Mouse (Mus musculus) heart, embryonic 15.5 days (tissue): Measurements from ENCODE around the gene Trim24. TPM values are rescaled to one million over a fixed set of nuclear protein-coding genes. Genes with fewer than 3 reads are reported as not detected.
"Not testable (repeated sequence)": the region's sequence is repeated elsewhere in the genome, so short reads cannot be mapped to it uniquely, and the experiment has no call there.

Experiments used
- ATAC-seq: fragments of 200-750 bp; cut with Nextera tagmentation; replicated peaks from 2 replicates; pipeline ENCODE4 v1.8.0; 2017; ENCODE audit warnings: low read depth, moderate TSS enrichment; ENCODE audit not compliant: insufficient number of reproducible peaks, insufficient read depth, low FRiP score
- H3K27ac ChIP-seq: fragments of 300-500 bp; sonication (generic); 2 replicates; pipeline ENCODE4 v1.5.1; 2015; ENCODE audit warnings: mild to moderate bottlenecking, inconsistent platforms
- H3K27me3 ChIP-seq: fragments of 300-500 bp; sonication (generic); 2 replicates; pipeline ENCODE4 v1.6.1; 2015; ENCODE audit warnings: inconsistent platforms
- H3K36me3 ChIP-seq: fragments of 300-500 bp; sonication (generic); 2 replicates; pipeline ENCODE4 v1.6.1; 2015; ENCODE audit warnings: mild to moderate bottlenecking, inconsistent platforms
- H3K4me1 ChIP-seq: fragments of 300-500 bp; sonication (generic); replicated peaks from 2 replicates; pipeline ENCODE4 v1.6.1; 2015; ENCODE audit warnings: inconsistent platforms
- H3K4me2 ChIP-seq: fragments of 300-500 bp; sonication (generic); 2 replicates; pipeline ENCODE4 v1.6.1; 2015; ENCODE audit warnings: inconsistent platforms, mild to moderate bottlenecking, moderate library complexity
- H3K4me3 ChIP-seq: fragments of 300-500 bp; sonication (generic); 2 replicates; pipeline ENCODE4 v1.5.1; 2015; ENCODE audit warnings: mild to moderate bottlenecking, inconsistent platforms
- H3K9ac ChIP-seq: fragments of 300-500 bp; sonication (generic); 2 replicates; pipeline ENCODE4 v1.6.1; 2015; ENCODE audit warnings: mild to moderate bottlenecking, inconsistent platforms
- H3K9me3 ChIP-seq: fragments of 300-500 bp; sonication (generic); replicated peaks from 2 replicates; pipeline ENCODE4 v1.6.1; 2016; ENCODE audit warnings: inconsistent platforms
- WGBS: fragments of 180-500 bp; shearing (Covaris S2); methylation state at CpG from one replicate; pipeline ENCODE4 v1.1.7; 2015; ENCODE audit warnings: mixed read lengths; 5-methylcytosine and 5-hydroxymethylcytosine counted together
- polyA plus RNA-seq: library from polyadenylated mRNA; unstranded; fragments of >200 nt; fragmentation: Nextera tagmentation; extraction: Ambion mirVana; gene quantifications from 2 replicates; pipeline ENCODE4 v1.2.1, GENCODE M21; 2015

Trim24 gene
- 7.8 and 9.0 TPM in 2 replicates for polyA plus RNA-seq

DNA sequence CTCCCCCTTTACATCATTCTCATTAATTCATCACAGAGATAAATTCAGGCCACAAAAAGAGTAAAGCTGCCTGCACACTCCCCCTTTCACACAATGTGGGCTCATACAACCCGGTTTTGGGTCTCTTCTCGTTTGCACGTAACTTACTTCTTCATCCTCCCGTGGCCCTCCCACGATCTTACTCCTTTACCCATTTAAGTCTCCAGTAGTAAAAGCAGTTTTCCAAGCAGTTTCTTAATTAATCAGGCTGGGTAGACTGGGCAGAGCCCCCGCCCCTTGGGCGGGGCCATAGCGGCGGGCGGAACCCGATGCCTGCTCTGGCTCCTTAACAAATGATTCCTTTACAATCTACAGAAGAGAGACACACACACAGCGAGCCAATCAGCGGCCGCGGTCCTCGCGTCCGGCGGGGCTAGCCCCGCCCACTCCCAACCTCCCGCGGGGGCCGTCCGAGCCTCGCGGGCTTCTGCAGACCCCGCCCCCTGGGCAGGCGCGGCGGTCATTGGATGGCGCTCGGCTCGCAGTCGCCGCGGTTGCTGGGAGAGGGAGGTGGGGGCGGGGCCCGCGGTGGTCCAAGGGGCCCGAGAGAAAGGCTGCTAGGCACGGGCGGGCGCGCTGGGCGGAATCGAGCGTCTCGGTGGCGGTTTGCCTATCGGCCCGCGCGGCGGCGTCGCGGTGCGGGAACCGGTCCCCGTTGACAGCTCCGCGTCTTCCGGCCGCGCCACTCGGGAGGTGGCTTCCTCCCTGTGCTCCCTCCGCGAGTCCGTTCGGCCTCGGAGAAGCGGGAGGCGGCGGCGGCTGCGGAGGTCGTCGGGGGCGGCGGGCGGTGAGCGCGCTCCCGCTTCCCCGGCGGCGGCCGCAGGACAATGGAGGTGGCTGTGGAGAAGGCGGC lies at the start of gene Trim24:
Gene Trim24, plus strand, starts transcription at position 567 of the 892 bp plus-strand sequence.
- ATAC-seq = peak; percentile 99
- no peaks in the 10 kb centered on the region for H3K27me3 ChIP-seq

DNA sequence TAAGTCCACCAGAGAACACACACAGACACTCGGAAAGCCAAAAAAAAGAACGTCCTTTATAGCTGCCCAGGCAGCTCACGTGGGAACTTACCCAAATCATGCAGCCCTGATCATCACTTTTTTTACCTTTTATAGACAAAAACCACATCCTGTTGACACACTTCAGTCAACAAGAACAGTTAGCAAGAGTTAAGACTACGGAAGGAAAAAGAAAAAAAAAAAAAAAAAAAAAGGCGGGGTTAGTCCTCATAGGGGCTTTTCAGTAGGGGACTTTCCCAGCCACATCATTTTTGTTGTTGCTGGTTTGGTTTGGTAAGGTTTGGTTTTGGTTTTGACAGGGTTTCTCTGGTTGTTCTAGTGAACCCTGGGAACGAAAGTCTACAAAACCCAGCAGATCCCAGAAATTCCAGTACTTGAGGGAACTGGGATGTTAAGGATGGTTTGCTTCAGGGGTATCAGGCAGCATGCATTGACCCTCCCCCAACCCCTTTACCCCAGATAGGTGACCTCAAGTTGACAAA lies 49.0 kb upstream of the Trim24 start:
- H3K27ac ChIP-seq = no peak overlapping the region
- ATAC-seq = no peak
- no peak overlapping the region for H3K9ac ChIP-seq
- 79% methylated on average over 6 of the region's 6 CpGs for WGBS
- no peak overlapping the region for H3K4me2 ChIP-seq
- no peaks in the 10 kb centered on the region for H3K9me3 ChIP-seq
- H3K4me3 ChIP-seq = no peak overlapping the region
- no peaks in the 10 kb centered on the region for H3K36me3 ChIP-seq
- no peaks in the 10 kb centered on the region for H3K27me3 ChIP-seq
- no peaks in the 10 kb centered on the region for H3K4me1 ChIP-seq

More for the DNA sequence above, at the start of gene Trim24:
- H3K27ac ChIP-seq = peak within 1 kb of the TSS; percentile 97
- H3K4me2 ChIP-seq = peak within 1 kb of the TSS; percentile 68
- peaks cover 21% of the 10 kb centered on the region; the same call in 1 of the 2 replicates for H3K36me3 ChIP-seq
- H3K4me3 ChIP-seq = peak within 1 kb of the TSS; percentile 94
- H3K9me3 ChIP-seq = peaks cover 23% of the 10 kb centered on the region
- peak within 1 kb of the TSS; percentile 95 for H3K9ac ChIP-seq
- WGBS = under 1% methylated on average over 86 of the region's 89 CpGs
- H3K4me1 ChIP-seq = no peaks in the 10 kb centered on the region

DNA sequence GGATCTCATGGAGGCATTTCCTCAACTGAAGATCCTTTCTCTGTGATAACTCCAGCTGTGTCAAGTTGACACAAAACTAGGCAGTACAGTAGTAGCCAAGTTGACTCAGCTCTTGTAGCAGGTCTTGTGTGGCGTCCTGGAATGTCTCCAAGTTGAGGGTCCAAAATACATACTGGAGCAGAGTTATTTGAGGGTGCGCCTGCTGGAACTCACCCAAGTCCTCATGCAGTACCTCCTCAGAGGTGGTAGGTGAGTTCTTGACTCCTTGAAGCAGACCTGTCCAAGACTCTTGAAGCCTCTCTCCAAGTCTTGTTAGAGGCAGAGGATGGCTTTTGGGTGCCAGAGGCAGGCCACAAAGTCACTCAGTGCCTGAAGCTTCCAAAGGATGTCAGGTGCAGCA lies 48.2 kb upstream of the Trim24 start:
- WGBS = 79% methylated on average over 2 of the region's 2 CpGs
- Histone ChIP-seq H3K9me3 (no peaks in the 10 kb centered on the region), H3K9ac (no peak overlapping the region), H3K4me3 (no peak overlapping the region), H3K4me1 (no peaks in the 10 kb centered on the region), H3K36me3 (no peaks in the 10 kb centered on the region), H3K27me3 (no peaks in the 10 kb centered on the region), H3K27ac (no peak overlapping the region), H3K4me2 (no peak overlapping the region)
- no peak for ATAC-seq

DNA sequence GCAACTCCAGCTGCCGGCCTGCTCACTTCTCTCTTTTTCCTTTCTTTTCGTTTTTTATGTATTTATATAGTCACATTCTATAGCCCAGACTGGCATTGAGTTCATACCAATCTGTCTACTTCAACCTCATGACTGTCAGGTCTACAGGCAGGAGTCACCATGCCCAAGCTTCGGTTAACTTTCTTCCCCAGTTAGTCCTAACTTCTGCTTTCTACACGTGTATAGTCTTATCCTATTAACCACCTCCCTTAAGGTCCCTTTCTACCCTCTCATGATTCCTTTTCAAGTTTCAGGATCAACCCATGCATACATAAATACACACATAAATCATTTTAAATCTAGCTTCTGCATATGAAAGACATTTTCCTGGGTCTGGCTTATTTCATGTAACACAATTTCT lies 46.9 kb upstream of the Trim24 start:
- H3K27ac ChIP-seq = no peak overlapping the region
- H3K4me3 ChIP-seq = no peak overlapping the region
- no peaks in the 10 kb centered on the region for H3K9me3 ChIP-seq
- no peaks in the 10 kb centered on the region for H3K27me3 ChIP-seq
- 77% methylated on average over 4 of the region's 4 CpGs for WGBS
- no peak for ATAC-seq
- no peak overlapping the region for H3K4me2 ChIP-seq
- H3K9ac ChIP-seq = no peak overlapping the region
- H3K36me3 ChIP-seq = no peaks in the 10 kb centered on the region
- no peaks in the 10 kb centered on the region for H3K4me1 ChIP-seq

DNA sequence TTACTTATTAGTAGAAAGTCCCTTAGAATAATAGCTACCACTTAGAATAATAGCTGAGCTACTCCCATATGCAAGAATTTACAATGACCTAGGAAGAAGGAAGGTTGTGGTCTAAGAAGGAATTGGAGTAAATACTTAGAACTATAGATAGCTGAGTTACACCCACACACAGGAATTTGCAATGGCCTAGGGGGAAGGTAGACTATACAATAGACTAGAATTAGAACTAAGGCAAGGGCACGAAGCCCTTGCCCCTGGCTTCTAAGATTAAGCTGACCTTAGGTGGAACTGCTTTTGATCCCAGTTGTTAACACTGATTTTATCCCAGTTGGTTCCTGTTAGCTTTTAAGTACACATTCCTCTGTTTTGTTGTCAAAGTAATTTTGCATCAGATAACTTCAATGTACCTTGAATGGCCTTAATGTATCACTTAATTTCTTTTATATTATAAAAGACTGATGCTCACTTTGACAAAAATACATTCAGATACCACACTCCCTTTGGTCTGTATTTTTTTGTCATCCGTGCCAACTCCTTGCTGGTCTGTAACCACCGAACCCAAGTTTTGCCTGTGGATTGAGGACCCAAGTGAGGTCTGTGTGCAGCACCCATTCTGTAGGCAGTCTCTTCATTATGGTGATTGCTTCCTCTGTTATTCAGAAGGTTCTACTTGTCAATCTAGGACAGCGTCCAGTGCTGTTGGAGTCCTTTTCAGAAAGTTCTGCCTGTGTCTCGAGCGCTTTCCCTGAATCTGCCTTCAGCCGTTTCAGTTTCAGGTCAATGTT lies 45.1 kb upstream of the Trim24 start:
- H3K36me3 ChIP-seq, H3K4me2 ChIP-seq, H3K27ac ChIP-seq, H3K4me3 ChIP-seq, H3K27me3 ChIP-seq, H3K4me1 ChIP-seq, ATAC-seq, H3K9me3 ChIP-seq, H3K9ac ChIP-seq: not testable (repeated sequence)
- WGBS = 78% methylated on average over 7 of the region's 7 CpGs

DNA sequence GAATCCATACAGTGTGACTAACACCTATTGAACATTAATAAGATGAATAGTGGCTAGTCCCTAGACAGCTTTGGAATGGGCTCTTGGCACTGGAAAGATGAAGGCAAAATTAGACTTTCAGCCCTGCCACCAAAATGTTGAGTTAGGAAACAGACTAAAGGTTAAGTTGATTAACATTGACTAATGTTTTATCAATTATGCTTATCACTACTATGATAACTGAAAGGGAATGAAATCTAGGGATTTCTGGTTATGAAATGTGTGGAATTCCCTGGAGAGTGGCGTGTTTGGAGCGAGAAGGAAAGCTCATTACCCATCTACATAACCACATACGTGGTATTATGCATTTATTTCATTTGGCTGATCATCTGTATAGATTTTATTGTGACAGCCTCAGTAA lies 41.7 kb upstream of the Trim24 start:
- no peaks in the 10 kb centered on the region for H3K36me3 ChIP-seq
- no peak overlapping the region for H3K27ac ChIP-seq
- no peaks in the 10 kb centered on the region for H3K4me1 ChIP-seq
- WGBS = 83% methylated on average over 3 of the region's 3 CpGs
- H3K4me3 ChIP-seq = no peak overlapping the region
- H3K27me3 ChIP-seq = no peaks in the 10 kb centered on the region
- H3K9ac ChIP-seq = no peak overlapping the region
- no peak overlapping the region for H3K4me2 ChIP-seq
- 0 out of 2 replicates have a peak, but pooled peaks cover 3% of the 10 kb centered on the region for H3K9me3 ChIP-seq
- no peak for ATAC-seq

DNA sequence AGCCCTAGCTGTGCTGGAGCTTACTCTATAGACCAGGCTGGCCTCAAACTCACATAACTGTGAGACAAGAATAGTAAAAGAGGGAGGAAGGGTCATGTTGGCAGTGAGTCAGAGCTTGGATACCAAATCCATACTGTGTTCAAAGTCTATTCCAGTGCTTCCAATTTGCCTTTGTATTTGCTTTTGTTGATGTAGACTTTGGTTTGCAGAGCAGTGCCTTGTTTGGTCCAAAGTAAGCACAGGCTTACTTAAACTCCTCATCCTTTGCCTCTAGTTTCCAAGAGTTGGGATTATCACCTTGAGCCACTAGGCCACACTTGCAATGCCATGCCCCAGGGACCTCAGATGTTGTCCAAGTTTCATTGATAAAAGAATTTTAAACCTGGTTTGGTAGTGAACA lies 41.0 kb upstream of the Trim24 start:
- Histone ChIP-seq H3K4me2 (no peak overlapping the region), H3K27me3 (no peaks in the 10 kb centered on the region), H3K9ac (no peak overlapping the region), H3K27ac (no peak overlapping the region), H3K9me3 (0 out of 2 replicates have a peak, but pooled peaks cover 3% of the 10 kb centered on the region), H3K4me3 (no peak overlapping the region), H3K4me1 (no peaks in the 10 kb centered on the region), H3K36me3 (no peaks in the 10 kb centered on the region)
- ATAC-seq = no peak

DNA sequence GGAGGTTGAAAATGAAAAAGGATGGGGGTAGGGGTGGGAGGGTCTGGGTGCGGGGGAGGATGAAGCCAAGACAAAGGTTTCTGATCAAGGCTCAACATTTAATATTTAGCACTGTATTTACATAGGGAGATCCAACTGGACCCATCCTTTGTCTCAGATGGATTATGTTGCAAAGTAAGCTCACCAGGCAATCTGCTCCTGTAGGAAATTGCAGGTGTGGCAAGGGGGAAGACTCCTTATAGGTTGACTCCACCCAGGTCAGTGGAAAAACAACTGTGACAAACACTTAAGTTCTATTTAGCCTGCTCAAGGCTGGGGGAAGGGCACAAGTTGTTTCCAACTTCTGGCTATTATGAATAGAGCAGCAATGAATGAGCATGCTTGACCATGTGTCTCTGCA lies 36.9 kb upstream of the Trim24 start:
- WGBS = 93% methylated on average over 1 of the region's 1 CpGs
- H3K9me3 ChIP-seq = 0 out of 2 replicates have a peak, but pooled peaks cover 3% of the 10 kb centered on the region
- no peak for ATAC-seq
- no peak overlapping the region for H3K9ac ChIP-seq
- no peaks in the 10 kb centered on the region for H3K27me3 ChIP-seq
- H3K4me2 ChIP-seq = no peak overlapping the region
- H3K4me3 ChIP-seq = no peak overlapping the region
- H3K36me3 ChIP-seq = no peaks in the 10 kb centered on the region
- H3K4me1 ChIP-seq = no peaks in the 10 kb centered on the region
- no peak overlapping the region for H3K27ac ChIP-seq

DNA sequence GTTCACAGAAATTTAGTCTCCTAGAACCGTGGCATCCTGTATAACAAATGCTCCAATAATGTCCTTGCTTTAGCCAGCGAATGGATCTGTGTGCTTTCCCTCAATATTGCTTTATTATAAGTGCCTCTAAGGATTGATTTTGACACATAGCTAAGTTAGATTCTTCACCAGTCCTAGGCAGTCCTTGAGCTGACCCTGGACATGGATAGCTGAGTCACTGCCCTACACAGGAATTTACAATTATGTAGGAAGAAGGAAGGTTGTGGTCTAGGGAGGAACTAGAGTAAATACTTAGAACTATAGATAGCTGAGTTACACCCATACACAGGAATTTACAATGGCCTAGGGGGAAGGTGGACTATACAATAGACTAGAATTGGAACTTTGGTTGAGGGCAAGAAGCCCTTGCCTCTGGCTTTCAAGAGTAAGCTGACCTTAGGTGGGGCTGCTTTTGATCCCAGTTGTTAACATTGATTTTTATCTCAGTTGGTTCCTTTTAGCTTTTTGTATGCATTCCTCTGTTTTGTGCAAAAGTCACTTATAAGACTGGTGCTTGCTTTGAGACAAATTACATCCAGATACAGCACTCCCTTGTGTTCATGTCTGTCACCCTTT lies 33.6 kb upstream of the Trim24 start:
- not testable (repeated sequence) for H3K36me3 ChIP-seq, H3K4me3 ChIP-seq, H3K4me1 ChIP-seq, ATAC-seq, H3K9me3 ChIP-seq, H3K4me2 ChIP-seq, H3K9ac ChIP-seq, H3K27ac ChIP-seq, H3K27me3 ChIP-seq
- WGBS = 81% methylated on average over 2 of the region's 2 CpGs

DNA sequence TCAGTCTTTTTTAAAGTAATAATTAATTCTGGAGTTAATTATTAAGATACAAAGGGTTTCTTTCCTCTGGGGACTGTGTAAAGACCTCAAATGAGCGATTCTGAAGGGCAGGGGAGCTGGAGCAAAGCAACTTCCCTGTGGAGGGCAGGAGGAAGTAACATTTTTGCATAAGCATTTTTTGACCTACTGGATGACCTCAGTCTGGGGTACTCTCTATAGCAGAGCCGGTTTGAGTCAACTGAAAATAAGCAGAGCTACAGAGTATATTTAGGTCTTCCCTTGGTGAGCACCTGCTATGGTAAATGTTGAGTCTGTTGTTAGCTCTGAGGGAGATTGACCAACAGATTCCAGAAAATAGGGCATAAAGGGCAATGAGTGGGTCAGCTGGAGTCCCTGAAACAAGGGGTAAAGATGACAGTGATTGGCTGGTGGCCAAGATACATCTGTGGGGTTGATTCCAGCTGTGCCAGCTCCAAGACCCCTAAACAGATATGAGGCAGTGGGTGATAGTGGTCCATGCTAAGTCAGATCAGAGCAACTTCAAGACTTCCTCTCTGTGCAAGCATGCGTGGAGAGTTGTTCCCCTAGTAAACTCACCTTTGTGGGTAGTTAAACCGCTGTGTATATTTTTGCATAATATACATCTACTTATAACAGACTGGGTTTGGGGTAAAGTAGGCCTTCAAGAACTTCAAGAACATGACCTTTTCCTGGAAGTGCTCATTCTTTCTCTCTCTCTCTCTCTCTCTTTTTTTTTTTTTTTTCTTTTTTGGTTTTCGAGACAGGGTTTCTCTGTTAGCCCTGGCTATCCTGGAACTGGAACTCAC lies 27.6 kb upstream of the Trim24 start:
- no peak for ATAC-seq
- WGBS = 80% methylated on average over 5 of the region's 5 CpGs

More for the DNA sequence above, 27.6 kb upstream of the Trim24 start:
- Histone ChIP-seq H3K4me1 (no peaks in the 10 kb centered on the region), H3K4me3 (no peak overlapping the region), H3K9me3 (no peaks in the 10 kb centered on the region), H3K36me3 (no peaks in the 10 kb centered on the region), H3K9ac (no peak overlapping the region), H3K27ac (no peak overlapping the region), H3K27me3 (no peaks in the 10 kb centered on the region), H3K4me2 (no peak overlapping the region)
